Mouse (Mus musculus) testis, adult 2 months (tissue): ENCODE measurements around the gene Cbr2.

Source experiments
- CTCF ChIP-seq: fragments of 200-500 bp; IDR thresholded peaks from 2 replicates; pipeline ENCODE4 v1.5.1; 2012; ENCODE audit warnings: low read depth, mild to moderate bottlenecking, inconsistent platforms, low read length, moderate library complexity; ENCODE audit not compliant: control insufficient read depth, insufficient read depth, insufficient replicate concordance
- POLR2A ChIP-seq: fragments of 200-500 bp; IDR thresholded peaks from 2 replicates; pipeline ENCODE4 v1.6.1; 2012; ENCODE audit warnings: low read depth, mild to moderate bottlenecking, inconsistent platforms, low read length, moderate library complexity; ENCODE audit not compliant: control insufficient read depth

DNA sequence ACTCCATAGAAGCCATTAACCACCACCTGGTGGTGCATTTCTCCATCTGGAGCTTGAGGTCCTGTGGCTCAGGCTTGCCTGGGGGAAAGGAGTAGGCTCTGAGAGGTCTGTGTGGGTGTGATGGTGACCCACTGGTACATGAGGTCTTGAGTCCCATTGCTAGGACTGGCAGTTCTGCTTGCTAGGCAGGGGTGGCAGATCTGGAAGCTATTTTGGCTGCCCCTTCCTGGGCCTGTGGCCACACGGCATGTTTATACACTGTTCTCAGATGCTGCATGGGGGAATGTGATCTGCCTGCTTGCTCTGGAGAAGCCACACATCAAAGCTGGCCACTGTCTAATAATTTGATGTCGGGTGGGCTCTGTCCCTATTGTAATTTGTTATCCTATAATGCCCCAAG is 47.8 kb downstream of the Cbr2 start:
- TF ChIP-seq POLR2A (no peak), CTCF (no peak)
